Mouse (Mus musculus): ENCODE measurements at regions not wholly inside any gene's neighbourhood (a gene's known extent, or its start where the extent isn't known, plus 50 kb on each side); places are given as distances from the start of the nearest gene placed in this dataset.
"Not testable (repeated sequence)": the region's sequence is repeated elsewhere in the genome, so short reads cannot be mapped to it uniquely, and the experiment has no call there.

GRCm38 (mm10) chr11:71285193-71285592 is 54.7 kb upstream of the Nlrp1b start:
- no peaks in the 10 kb centered on the region for H3K36me3 ChIP-seq (ENCODE audit: control insufficient read depth, insufficient read depth, low read length)
- ATAC-seq (replicated peaks; ENCODE audit: low FRiP score): no peak
- no peak for DNase-seq (ENCODE audit: low spot score)
- H3K4me3 ChIP-seq (ENCODE audit: low read depth, low read length): no peak overlapping the region
- H3K9ac ChIP-seq (ENCODE audit: low read length): no peak overlapping the region
- WGBS: 88% methylated on average over 2 of the region's 2 CpGs
- H3K4me1 ChIP-seq (replicated peaks; ENCODE audit: control insufficient read depth, insufficient read depth, low read length): no peaks in the 10 kb centered on the region
- H3K4me2 ChIP-seq (ENCODE audit: low read depth, low read length, severe bottlenecking): no peak overlapping the region
- H3K27me3 ChIP-seq (ENCODE audit: control insufficient read depth, insufficient read depth, low read length): no peaks in the 10 kb centered on the region
- no peaks in the 10 kb centered on the region for H3K9me3 ChIP-seq (ENCODE audit: control insufficient read depth, low read length)
- no peak overlapping the region for H3K27ac ChIP-seq (ENCODE audit: low read depth, low read length)

- H3K9me3 ChIP-seq (ENCODE audit: control insufficient read depth, low read length); ATAC-seq (replicated peaks; ENCODE audit: low FRiP score); H3K9ac ChIP-seq (ENCODE audit: low read length); H3K27me3 ChIP-seq (ENCODE audit: control insufficient read depth, insufficient read depth, low read length); H3K4me1 ChIP-seq (replicated peaks; ENCODE audit: control insufficient read depth, insufficient read depth, low read length); H3K4me2 ChIP-seq (ENCODE audit: low read depth, low read length, severe bottlenecking); DNase-seq (ENCODE audit: low spot score); H3K36me3 ChIP-seq (ENCODE audit: control insufficient read depth, insufficient read depth, low read length); H3K27ac ChIP-seq (ENCODE audit: low read depth, low read length); H3K4me3 ChIP-seq (ENCODE audit: low read depth, low read length): not testable (repeated sequence)
Measured at GRCm38 (mm10) chr11:71288243-71288642, 57.7 kb upstream of the Nlrp1b start.

- H3K4me2 ChIP-seq (ENCODE audit: low read depth, low read length, severe bottlenecking): no peak overlapping the region
- H3K27ac ChIP-seq (ENCODE audit: low read depth, low read length): no peak overlapping the region
- ATAC-seq (replicated peaks; ENCODE audit: low FRiP score): no peak
- no peaks in the 10 kb centered on the region for H3K9me3 ChIP-seq (ENCODE audit: control insufficient read depth, low read length)
- H3K36me3 ChIP-seq (ENCODE audit: control insufficient read depth, insufficient read depth, low read length): no peaks in the 10 kb centered on the region
- H3K4me1 ChIP-seq (replicated peaks; ENCODE audit: control insufficient read depth, insufficient read depth, low read length): no peaks in the 10 kb centered on the region
- H3K4me3 ChIP-seq (ENCODE audit: low read depth, low read length): no peak overlapping the region
- no peaks in the 10 kb centered on the region for H3K27me3 ChIP-seq (ENCODE audit: control insufficient read depth, insufficient read depth, low read length)
- 76% methylated on average over 1 of the region's 1 CpGs for WGBS
- DNase-seq (ENCODE audit: low spot score): no peak
- H3K9ac ChIP-seq (ENCODE audit: low read length): no peak overlapping the region
Measured at GRCm38 (mm10) chr11:71289490-71289889, 59.0 kb upstream of the Nlrp1b start.

GRCm38 (mm10) chr11:71299479-71299878 is 68.9 kb upstream of the Nlrp1b start:
- Histone ChIP-seq H3K9me3 (ENCODE audit: control insufficient read depth, low read length) (no peaks in the 10 kb centered on the region), H3K36me3 (ENCODE audit: control insufficient read depth, insufficient read depth, low read length) (no peaks in the 10 kb centered on the region), H3K4me2 (ENCODE audit: low read depth, low read length, severe bottlenecking) (no peak overlapping the region), H3K4me1 (replicated peaks; ENCODE audit: control insufficient read depth, insufficient read depth, low read length) (no peaks in the 10 kb centered on the region), H3K27me3 (ENCODE audit: control insufficient read depth, insufficient read depth, low read length) (no peaks in the 10 kb centered on the region), H3K27ac (ENCODE audit: low read depth, low read length) (no peak overlapping the region), H3K9ac (ENCODE audit: low read length) (no peak overlapping the region), H3K4me3 (ENCODE audit: low read depth, low read length) (no peak overlapping the region)
- 83% methylated on average over 1 of the region's 1 CpGs for WGBS
- ATAC-seq (replicated peaks; ENCODE audit: low FRiP score): no peak
- DNase-seq (ENCODE audit: low spot score): no peak

GRCm38 (mm10) chr11:71323439-71323838 is 92.9 kb upstream of the Nlrp1b start:
- 58% methylated on average over 1 of the region's 1 CpGs for WGBS
- no peaks in the 10 kb centered on the region for H3K36me3 ChIP-seq (ENCODE audit: control insufficient read depth, insufficient read depth, low read length)
- no peak for DNase-seq (ENCODE audit: low spot score)
- no peak overlapping the region for H3K4me3 ChIP-seq (ENCODE audit: low read depth, low read length)
- H3K4me1 ChIP-seq (replicated peaks; ENCODE audit: control insufficient read depth, insufficient read depth, low read length): no peaks in the 10 kb centered on the region
- no peaks in the 10 kb centered on the region for H3K27me3 ChIP-seq (ENCODE audit: control insufficient read depth, insufficient read depth, low read length)
- H3K9ac ChIP-seq (ENCODE audit: low read length): no peak overlapping the region
- no peak for ATAC-seq (replicated peaks; ENCODE audit: low FRiP score)
- no peak overlapping the region for H3K4me2 ChIP-seq (ENCODE audit: low read depth, low read length, severe bottlenecking)
- H3K27ac ChIP-seq (ENCODE audit: low read depth, low read length): no peak overlapping the region
- H3K9me3 ChIP-seq (ENCODE audit: control insufficient read depth, low read length): no peaks in the 10 kb centered on the region

GRCm38 (mm10) chr11:71337428-71337827 is 106.9 kb upstream of the Nlrp1b start:
- ATAC-seq (replicated peaks; ENCODE audit: low FRiP score) (no peak), DNase-seq (ENCODE audit: low spot score) (no peak)
- Histone ChIP-seq H3K36me3 (ENCODE audit: control insufficient read depth, insufficient read depth, low read length) (no peaks in the 10 kb centered on the region), H3K4me2 (ENCODE audit: low read depth, low read length, severe bottlenecking) (no peak overlapping the region), H3K27ac (ENCODE audit: low read depth, low read length) (no peak overlapping the region), H3K9ac (ENCODE audit: low read length) (no peak overlapping the region), H3K4me3 (ENCODE audit: low read depth, low read length) (no peak overlapping the region), H3K9me3 (ENCODE audit: control insufficient read depth, low read length) (no peaks in the 10 kb centered on the region), H3K4me1 (replicated peaks; ENCODE audit: control insufficient read depth, insufficient read depth, low read length) (no peaks in the 10 kb centered on the region), H3K27me3 (ENCODE audit: control insufficient read depth, insufficient read depth, low read length) (no peaks in the 10 kb centered on the region)
- 3% methylated on average over 1 of the region's 1 CpGs for WGBS

GRCm38 (mm10) chr11:71346024-71346423 is 115.5 kb upstream of the Nlrp1b start:
- Histone ChIP-seq H3K4me1 (replicated peaks; ENCODE audit: control insufficient read depth, insufficient read depth, low read length) (no peaks in the 10 kb centered on the region), H3K27me3 (ENCODE audit: control insufficient read depth, insufficient read depth, low read length) (no peaks in the 10 kb centered on the region), H3K27ac (ENCODE audit: low read depth, low read length) (no peak overlapping the region), H3K9me3 (ENCODE audit: control insufficient read depth, low read length) (no peaks in the 10 kb centered on the region), H3K9ac (ENCODE audit: low read length) (no peak overlapping the region), H3K36me3 (ENCODE audit: control insufficient read depth, insufficient read depth, low read length) (no peaks in the 10 kb centered on the region), H3K4me3 (ENCODE audit: low read depth, low read length) (no peak overlapping the region), H3K4me2 (ENCODE audit: low read depth, low read length, severe bottlenecking) (no peak overlapping the region)
- DNase-seq (ENCODE audit: low spot score) (no peak), ATAC-seq (replicated peaks; ENCODE audit: low FRiP score) (no peak)
- WGBS: 46% methylated on average over 3 of the region's 3 CpGs

- H3K4me2 ChIP-seq (ENCODE audit: low read depth, low read length, severe bottlenecking): no peak overlapping the region
- no peaks in the 10 kb centered on the region for H3K27me3 ChIP-seq (ENCODE audit: control insufficient read depth, insufficient read depth, low read length)
- no peak for DNase-seq (ENCODE audit: low spot score)
- 31% methylated on average over 3 of the region's 3 CpGs for WGBS
- H3K9ac ChIP-seq (ENCODE audit: low read length): no peak overlapping the region
- no peaks in the 10 kb centered on the region for H3K36me3 ChIP-seq (ENCODE audit: control insufficient read depth, insufficient read depth, low read length)
- H3K4me3 ChIP-seq (ENCODE audit: low read depth, low read length): no peak overlapping the region
- H3K4me1 ChIP-seq (replicated peaks; ENCODE audit: control insufficient read depth, insufficient read depth, low read length): no peaks in the 10 kb centered on the region
- no peak for ATAC-seq (replicated peaks; ENCODE audit: low FRiP score)
- H3K9me3 ChIP-seq (ENCODE audit: control insufficient read depth, low read length): no peaks in the 10 kb centered on the region
- H3K27ac ChIP-seq (ENCODE audit: low read depth, low read length): no peak overlapping the region
Measured at GRCm38 (mm10) chr11:71357089-71357488, 126.6 kb upstream of the Nlrp1b start.

- Histone ChIP-seq H3K4me1 (replicated peaks; ENCODE audit: control insufficient read depth, insufficient read depth, low read length) (no peaks in the 10 kb centered on the region), H3K27me3 (ENCODE audit: control insufficient read depth, insufficient read depth, low read length) (no peaks in the 10 kb centered on the region), H3K9me3 (ENCODE audit: control insufficient read depth, low read length) (no peaks in the 10 kb centered on the region), H3K36me3 (ENCODE audit: control insufficient read depth, insufficient read depth, low read length) (no peaks in the 10 kb centered on the region), H3K9ac (ENCODE audit: low read length) (no peak overlapping the region), H3K4me2 (ENCODE audit: low read depth, low read length, severe bottlenecking) (no peak overlapping the region), H3K4me3 (ENCODE audit: low read depth, low read length) (no peak overlapping the region), H3K27ac (ENCODE audit: low read depth, low read length) (no peak overlapping the region)
- ATAC-seq (replicated peaks; ENCODE audit: low FRiP score): no peak
- WGBS: 82% methylated on average over 5 of the region's 5 CpGs
- DNase-seq (ENCODE audit: low spot score): no peak
Measured at GRCm38 (mm10) chr11:71360856-71361255, 130.3 kb upstream of the Nlrp1b start.

Measured in forebrain, embryonic 11.5 days (tissue).